Mouse (Mus musculus): ENCODE measurements at regions not wholly inside any gene's neighbourhood (a gene's known extent, or its start where the extent isn't known, plus 50 kb on each side); places are given as distances from the start of the nearest gene placed in this dataset.

DNA sequence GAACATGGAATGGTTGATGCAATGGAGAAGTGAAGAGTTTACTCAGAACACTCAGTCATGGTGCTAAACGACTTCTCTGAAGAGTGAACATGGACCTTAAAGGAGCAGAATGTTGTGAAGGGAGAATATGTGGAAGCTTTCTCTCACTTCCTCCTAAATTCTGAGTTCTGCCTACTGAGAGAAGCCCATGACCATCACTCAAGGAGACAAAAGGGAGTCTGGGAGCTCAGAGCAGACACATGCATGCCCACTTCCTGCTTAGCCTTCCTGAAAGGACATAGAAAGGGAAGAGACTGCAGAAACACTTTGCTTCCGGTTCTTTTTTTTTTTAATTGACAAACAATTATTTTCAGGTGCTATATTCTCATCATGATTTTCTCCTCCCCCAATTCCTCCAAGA lies 166.1 kb upstream of the Prkcq start:
- H3K27me3 ChIP-seq, result no peaks in the 10 kb centered on the region
- no peak overlapping the region for H3K27ac ChIP-seq
- no peaks in the 10 kb centered on the region for H3K36me3 ChIP-seq
- H3K9me3 ChIP-seq, result no peaks in the 10 kb centered on the region
- H3K4me1 ChIP-seq, result peaks cover 13% of the 10 kb centered on the region
- WGBS, result 75% methylated on average over 2 of the region's 2 CpGs
- ATAC-seq (ENCODE audit: insufficient number of reproducible peaks, insufficient read depth, low FRiP score, low TSS enrichment, low read depth), result no peak
- no peak overlapping the region for H3K4me3 ChIP-seq
- H3K9ac ChIP-seq, result no peak overlapping the region
- H3K4me2 ChIP-seq, result no peak overlapping the region

DNA sequence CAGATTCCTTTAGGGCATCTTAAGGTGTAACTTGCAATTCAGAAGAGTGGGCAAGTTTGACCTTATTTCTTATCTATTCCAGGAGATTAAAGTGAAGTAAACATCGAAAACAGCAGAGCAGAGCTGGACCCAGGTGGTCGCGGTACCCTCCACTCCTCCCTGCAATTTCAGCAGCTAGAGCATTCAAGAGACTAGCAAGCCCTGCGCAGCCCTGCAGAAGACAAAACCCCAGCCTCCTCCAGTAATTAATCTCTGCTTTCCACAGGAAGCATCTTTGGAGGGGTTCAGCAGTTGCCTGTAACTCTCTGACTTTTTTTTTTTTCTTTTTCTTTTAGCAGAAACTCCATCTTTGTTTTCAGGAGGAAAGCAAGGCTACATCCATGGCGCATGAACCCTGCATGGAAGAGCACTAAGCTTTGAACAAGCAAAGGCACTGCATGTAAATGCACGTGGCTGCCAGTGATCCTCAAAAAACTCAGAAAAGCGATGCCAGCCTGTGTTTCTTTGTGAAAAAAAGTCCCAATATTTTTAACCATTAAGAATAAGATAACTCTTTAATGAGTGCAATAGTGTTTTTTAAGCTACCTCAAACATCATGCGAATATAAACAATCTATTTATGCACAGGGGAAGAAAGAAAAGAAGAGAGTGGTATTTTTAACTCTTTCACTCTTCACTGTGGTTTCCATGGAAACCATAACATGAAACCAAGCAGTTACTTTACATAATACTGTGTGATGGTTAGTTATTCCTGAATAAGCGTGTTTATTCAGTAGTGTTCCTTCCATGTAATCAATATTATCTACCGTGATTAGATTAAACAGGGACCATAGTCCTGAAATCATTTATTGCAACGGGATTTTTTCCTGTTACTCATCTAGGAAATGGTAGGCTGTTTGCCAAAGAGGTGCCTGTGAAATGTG lies 160.6 kb upstream of the Prkcq start:
- H3K9me3 ChIP-seq, result no peaks in the 10 kb centered on the region
- ATAC-seq (ENCODE audit: insufficient number of reproducible peaks, insufficient read depth, low FRiP score, low TSS enrichment, low read depth), result no peak
- no peak overlapping the region for H3K4me3 ChIP-seq
- H3K9ac ChIP-seq, result no peak overlapping the region
- 72% methylated on average over 11 of the region's 11 CpGs for WGBS
- H3K27me3 ChIP-seq, result no peaks in the 10 kb centered on the region
- H3K4me2 ChIP-seq, result no peak overlapping the region
- H3K4me1 ChIP-seq, result no peaks in the 10 kb centered on the region; the same call in 1 of the 2 replicates
- H3K36me3 ChIP-seq, result no peaks in the 10 kb centered on the region
- no peak overlapping the region for H3K27ac ChIP-seq

- Histone ChIP-seq H3K4me2 (no peak overlapping the region), H3K27me3 (no peaks in the 10 kb centered on the region), H3K9me3 (no peaks in the 10 kb centered on the region), H3K9ac (no peak overlapping the region), H3K36me3 (no peaks in the 10 kb centered on the region), H3K4me1 (no peaks in the 10 kb centered on the region; the same call in 1 of the 2 replicates), H3K27ac (no peak overlapping the region), H3K4me3 (no peak overlapping the region)
- WGBS, result 56% methylated on average over 4 of the region's 4 CpGs
- no peak for ATAC-seq (ENCODE audit: insufficient number of reproducible peaks, insufficient read depth, low FRiP score, low TSS enrichment, low read depth)
Measured at GRCm38 (mm10) chr2:11012312-11012860, 159.5 kb upstream of the Prkcq start.

- no peaks in the 10 kb centered on the region for H3K36me3 ChIP-seq
- no peak overlapping the region for H3K4me2 ChIP-seq
- H3K4me3 ChIP-seq, result no peak overlapping the region
- H3K27ac ChIP-seq, result no peak overlapping the region
- no peaks in the 10 kb centered on the region; the same call in 1 of the 2 replicates for H3K4me1 ChIP-seq
- H3K9ac ChIP-seq, result no peak overlapping the region
- no peak for ATAC-seq (ENCODE audit: insufficient number of reproducible peaks, insufficient read depth, low FRiP score, low TSS enrichment, low read depth)
- no peaks in the 10 kb centered on the region for H3K9me3 ChIP-seq
- no peaks in the 10 kb centered on the region for H3K27me3 ChIP-seq
- WGBS, result 93% methylated on average over 3 of the region's 3 CpGs
Measured at GRCm38 (mm10) chr2:11013154-11013553, 158.8 kb upstream of the Prkcq start.

DNA sequence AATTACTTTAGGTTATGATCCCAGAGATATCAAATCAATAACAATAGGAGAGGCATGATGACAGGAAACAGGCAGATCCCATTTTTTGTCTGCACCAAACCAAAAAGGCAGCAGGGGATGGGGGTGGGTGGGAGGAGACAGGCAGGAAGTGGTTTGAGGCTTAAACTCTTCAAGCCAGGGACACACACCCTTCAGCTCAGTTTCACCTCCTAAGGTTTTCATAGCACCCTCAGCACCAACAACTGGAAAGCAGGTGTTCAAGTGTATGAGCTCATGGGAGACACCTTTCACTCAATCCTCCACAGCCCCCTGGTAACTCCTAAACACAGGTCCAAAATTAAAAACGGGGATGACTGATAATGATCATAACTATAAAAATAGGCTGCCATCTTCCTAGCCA lies 155.5 kb upstream of the Prkcq start:
- Histone ChIP-seq H3K4me3 (no peak overlapping the region), H3K36me3 (no peaks in the 10 kb centered on the region), H3K4me2 (no peak overlapping the region), H3K27ac (no peak overlapping the region), H3K9me3 (no peaks in the 10 kb centered on the region), H3K9ac (no peak overlapping the region), H3K4me1 (no peaks in the 10 kb centered on the region; the same call in 1 of the 2 replicates), H3K27me3 (no peaks in the 10 kb centered on the region)
- no peak for ATAC-seq (ENCODE audit: insufficient number of reproducible peaks, insufficient read depth, low FRiP score, low TSS enrichment, low read depth)
- 82% methylated on average over 1 of the region's 1 CpGs for WGBS

- no peak overlapping the region for H3K4me2 ChIP-seq
- 81% methylated on average over 4 of the region's 4 CpGs for whole genome bisulfite sequencing
- H3K4me1 ChIP-seq, result no peaks in the 10 kb centered on the region
- no peak overlapping the region for H3K27ac ChIP-seq
- H3K9ac ChIP-seq, result no peak overlapping the region
- no peak for ATAC-seq (ENCODE audit: insufficient number of reproducible peaks, insufficient read depth, low FRiP score, low TSS enrichment, low read depth)
- H3K4me3 ChIP-seq, result no peak overlapping the region
- H3K27me3 ChIP-seq, result peaks cover 8% of the 10 kb centered on the region
- no peaks in the 10 kb centered on the region for H3K9me3 ChIP-seq
- no peaks in the 10 kb centered on the region for H3K36me3 ChIP-seq
Measured at GRCm38 (mm10) chr2:11032891-11033290, 139.0 kb upstream of the Prkcq start.

- no peak for ATAC-seq (ENCODE audit: insufficient number of reproducible peaks, insufficient read depth, low FRiP score, low TSS enrichment, low read depth)
- no peak overlapping the region for H3K9ac ChIP-seq
- WGBS, result 48% methylated on average over 1 of the region's 1 CpGs
- no peaks in the 10 kb centered on the region for H3K9me3 ChIP-seq
- H3K4me3 ChIP-seq, result no peak overlapping the region
- no peak overlapping the region for H3K4me2 ChIP-seq
- H3K27ac ChIP-seq, result no peak overlapping the region
- peaks cover 8% of the 10 kb centered on the region for H3K27me3 ChIP-seq
- H3K4me1 ChIP-seq, result no peaks in the 10 kb centered on the region
- H3K36me3 ChIP-seq, result no peaks in the 10 kb centered on the region
Measured at GRCm38 (mm10) chr2:11034178-11034577, 137.7 kb upstream of the Prkcq start.

- Histone ChIP-seq H3K9ac (no peak overlapping the region), H3K9me3 (no peaks in the 10 kb centered on the region), H3K27me3 (peaks cover 8% of the 10 kb centered on the region), H3K4me3 (no peak overlapping the region), H3K36me3 (no peaks in the 10 kb centered on the region), H3K4me1 (no peaks in the 10 kb centered on the region), H3K27ac (no peak overlapping the region), H3K4me2 (no peak overlapping the region)
- no peak for ATAC-seq (ENCODE audit: insufficient number of reproducible peaks, insufficient read depth, low FRiP score, low TSS enrichment, low read depth)
- WGBS, result 82% methylated on average over 11 of the region's 11 CpGs
Measured at GRCm38 (mm10) chr2:11037343-11037742, 134.6 kb upstream of the Prkcq start.

DNA sequence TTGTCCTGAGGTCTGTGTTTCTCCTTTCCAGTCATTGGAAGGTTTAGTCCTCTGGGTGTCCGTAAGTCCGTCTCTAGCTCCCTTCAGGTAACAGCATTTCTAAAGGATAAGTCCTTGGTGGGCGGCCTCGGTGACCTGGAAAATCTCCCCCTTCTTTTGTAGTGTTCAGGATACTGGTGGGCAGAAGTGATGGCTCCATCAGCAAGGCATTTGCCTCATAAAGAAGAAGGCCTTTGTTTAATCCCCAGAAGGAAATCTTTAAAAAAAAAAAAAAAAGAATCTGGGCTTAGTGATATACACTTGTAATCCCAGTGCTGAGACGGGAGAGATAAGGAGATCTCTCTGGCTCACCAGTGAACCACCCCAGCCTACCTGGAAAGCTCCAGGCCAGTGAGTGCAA lies 133.5 kb upstream of the Prkcq start:
- peaks cover 8% of the 10 kb centered on the region for H3K27me3 ChIP-seq
- H3K36me3 ChIP-seq, result no peaks in the 10 kb centered on the region
- no peaks in the 10 kb centered on the region for H3K4me1 ChIP-seq
- H3K4me2 ChIP-seq, result no peak overlapping the region
- H3K9me3 ChIP-seq, result no peaks in the 10 kb centered on the region
- H3K27ac ChIP-seq, result no peak overlapping the region
- H3K9ac ChIP-seq, result no peak overlapping the region
- H3K4me3 ChIP-seq, result no peak overlapping the region
- ATAC-seq (ENCODE audit: insufficient number of reproducible peaks, insufficient read depth, low FRiP score, low TSS enrichment, low read depth), result no peak
- 92% methylated on average over 5 of the region's 5 CpGs for WGBS

- Histone ChIP-seq H3K4me1 (no peaks in the 10 kb centered on the region), H3K4me2 (no peak overlapping the region), H3K36me3 (no peaks in the 10 kb centered on the region), H3K27ac (no peak overlapping the region), H3K9ac (no peak overlapping the region), H3K9me3 (no peaks in the 10 kb centered on the region), H3K4me3 (no peak overlapping the region), H3K27me3 (peaks cover 8% of the 10 kb centered on the region)
- 82% methylated on average over 2 of the region's 2 CpGs for WGBS
- ATAC-seq (ENCODE audit: insufficient number of reproducible peaks, insufficient read depth, low FRiP score, low TSS enrichment, low read depth), result no peak
Measured at GRCm38 (mm10) chr2:11040005-11040404, 131.9 kb upstream of the Prkcq start.

GRCm38 (mm10) chr2:11044727-11045274 lies 127.1 kb upstream of the Prkcq start:
- Histone ChIP-seq H3K9me3 (no peaks in the 10 kb centered on the region), H3K4me2 (no peak overlapping the region), H3K27me3 (no peaks in the 10 kb centered on the region), H3K4me3 (no peak overlapping the region), H3K9ac (no peak overlapping the region), H3K4me1 (no peaks in the 10 kb centered on the region), H3K27ac (no peak overlapping the region), H3K36me3 (no peaks in the 10 kb centered on the region)
- 79% methylated on average over 3 of the region's 3 CpGs for whole genome bisulfite sequencing
- no peak for ATAC-seq (ENCODE audit: insufficient number of reproducible peaks, insufficient read depth, low FRiP score, low TSS enrichment, low read depth)

- no peak for ATAC-seq (ENCODE audit: insufficient number of reproducible peaks, insufficient read depth, low FRiP score, low TSS enrichment, low read depth)
- Histone ChIP-seq H3K4me1 (no peaks in the 10 kb centered on the region), H3K9ac (no peak overlapping the region), H3K4me3 (no peak overlapping the region), H3K27ac (no peak overlapping the region), H3K4me2 (no peak overlapping the region), H3K9me3 (no peaks in the 10 kb centered on the region), H3K36me3 (no peaks in the 10 kb centered on the region), H3K27me3 (no peaks in the 10 kb centered on the region)
- WGBS, result 87% methylated on average over 7 of the region's 7 CpGs
Measured at GRCm38 (mm10) chr2:11051621-11052020, 120.3 kb upstream of the Prkcq start.
